Mouse (Mus musculus): ENCODE measurements around the gene Galnt2.

The Galnt2 gene

DNA sequence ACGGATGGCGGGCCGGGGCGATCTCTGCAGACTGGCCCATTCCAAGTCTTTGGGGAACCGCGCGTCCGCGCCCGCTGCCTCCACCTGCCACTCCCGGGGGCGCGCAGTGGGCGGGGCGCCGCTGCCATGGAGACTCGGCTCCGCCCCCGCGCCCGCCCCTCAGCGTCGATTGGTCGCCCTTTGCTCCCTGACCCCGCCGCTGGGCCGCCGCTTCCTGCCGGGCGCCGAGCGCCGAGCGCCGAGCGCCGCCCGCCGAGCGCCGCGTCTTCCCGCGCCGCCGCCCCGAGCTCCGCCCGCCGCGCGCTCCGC lies at the start of gene Galnt2:
Galnt2 (plus strand) TSS at position 216 of the 309 bp plus-strand sequence.
- DNase-seq (ENCODE audit: low read depth) = peak; percentile 91

DNA sequence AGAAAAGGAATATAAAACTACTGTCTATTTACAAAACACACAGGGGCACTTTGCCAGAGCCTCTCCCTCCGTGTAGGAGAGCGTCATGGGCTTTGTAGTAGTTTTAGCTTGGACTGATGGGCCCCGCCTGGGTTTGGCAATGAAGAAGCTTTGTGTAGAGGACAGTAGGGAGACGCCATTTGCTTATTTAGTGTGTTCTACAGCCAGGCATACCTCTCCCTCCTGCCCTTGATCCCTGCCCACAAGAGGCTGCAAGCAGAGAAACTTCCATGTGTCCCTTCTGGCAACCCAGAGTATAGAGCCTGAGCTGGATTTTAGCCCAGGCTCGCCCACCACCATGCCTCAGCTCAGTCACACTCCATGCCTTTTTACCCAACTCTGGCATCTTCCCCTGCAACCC lies 49.4 kb upstream of the Galnt2 start:
- no peak for DNase-seq (ENCODE audit: low read depth)

DNA sequence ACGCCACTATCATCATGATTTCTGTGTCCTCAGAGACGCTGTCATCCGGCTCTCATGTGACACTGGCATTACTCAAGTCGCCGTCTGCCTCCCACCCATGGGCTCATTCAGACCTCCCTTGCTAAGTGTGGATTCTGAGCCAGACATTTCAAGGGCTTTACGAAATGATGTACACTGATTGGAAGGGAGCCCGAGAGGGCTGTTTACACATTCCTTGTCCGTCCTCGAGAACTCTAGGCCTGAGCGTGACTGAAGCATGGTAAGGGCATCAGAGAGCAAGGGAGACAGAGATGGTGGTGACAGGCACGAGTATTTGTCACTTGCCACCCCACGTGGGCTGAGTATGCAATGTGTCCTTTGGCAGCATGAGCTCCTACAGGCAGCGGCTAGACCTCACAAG lies 49.0 kb upstream of the Galnt2 start:
- peak; percentile 87 for DNase-seq (ENCODE audit: low read depth)

GRCm38 (mm10) chr8:124184078-124184477 lies 47.1 kb upstream of the Galnt2 start:
- DNase-seq (ENCODE audit: low read depth) = peak; percentile 64

DNA sequence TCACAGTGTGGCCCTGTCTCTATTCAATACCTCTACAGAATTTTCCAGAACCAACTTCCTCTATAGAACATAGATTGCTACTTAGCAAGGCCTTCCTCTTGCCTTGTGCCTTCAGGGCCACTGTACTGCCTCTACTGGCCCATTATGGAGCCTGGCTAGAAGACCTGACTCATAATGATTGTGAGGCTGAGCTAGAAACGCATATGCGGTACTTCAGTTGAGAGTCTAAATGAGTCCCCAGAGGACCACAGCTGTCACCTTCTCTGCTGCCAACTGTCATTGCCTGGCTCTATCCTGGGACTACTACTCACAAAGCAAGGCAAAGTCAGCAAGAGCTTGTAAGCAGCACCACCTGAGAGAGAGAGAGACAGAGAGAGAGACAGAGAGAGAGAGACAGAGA lies 46.7 kb upstream of the Galnt2 start:
- DNase-seq (ENCODE audit: low read depth) = peak; percentile 34

- no peak for DNase-seq (ENCODE audit: low read depth)
Measured at GRCm38 (mm10) chr8:124185081-124185480, 46.1 kb upstream of the Galnt2 start.

DNA sequence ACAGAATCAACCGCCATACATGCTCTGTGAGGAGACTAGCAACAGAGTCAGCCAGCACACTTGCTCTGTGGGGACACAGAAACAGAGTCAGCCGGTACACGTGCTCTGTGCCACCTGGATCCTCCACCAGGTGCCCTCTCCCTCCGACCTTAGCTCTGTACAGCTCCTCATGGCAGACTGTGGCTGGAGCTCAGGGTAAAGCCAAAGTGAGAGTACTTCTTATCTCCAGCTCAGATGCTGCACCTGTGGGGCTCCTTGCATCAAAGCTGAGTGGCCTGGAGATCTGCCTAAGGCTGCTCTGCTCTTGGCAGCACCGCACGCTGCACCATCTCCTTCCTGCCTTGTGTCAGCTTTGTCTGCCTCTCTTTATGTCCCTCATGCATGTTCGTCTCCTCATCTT lies 40.8 kb upstream of the Galnt2 start:
- DNase-seq (ENCODE audit: low read depth) = no peak

- DNase-seq (ENCODE audit: low read depth) = peak; percentile 32
Measured at GRCm38 (mm10) chr8:124192242-124192641, 38.9 kb upstream of the Galnt2 start.

DNA sequence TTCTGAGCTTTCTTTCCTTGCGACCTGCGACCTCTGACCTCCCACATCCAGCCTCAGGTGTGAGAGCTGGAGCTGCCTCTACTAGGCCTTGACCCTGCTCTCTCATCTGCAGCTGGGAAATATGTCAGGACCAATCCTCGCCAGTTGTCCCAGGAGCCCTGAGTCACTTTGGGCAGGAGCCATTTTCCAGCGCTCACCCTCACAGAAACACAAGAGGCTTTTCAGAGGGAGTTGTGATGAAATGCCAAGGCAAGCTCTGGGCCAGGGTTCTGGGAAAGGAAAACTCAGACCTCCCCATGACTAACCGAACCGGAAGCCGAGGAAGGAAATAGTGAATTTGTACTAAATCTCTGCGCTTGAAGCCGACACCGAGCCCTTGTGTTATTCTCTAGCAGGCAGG lies 38.2 kb upstream of the Galnt2 start:
- peak; percentile 96 for DNase-seq (ENCODE audit: low read depth)

DNA sequence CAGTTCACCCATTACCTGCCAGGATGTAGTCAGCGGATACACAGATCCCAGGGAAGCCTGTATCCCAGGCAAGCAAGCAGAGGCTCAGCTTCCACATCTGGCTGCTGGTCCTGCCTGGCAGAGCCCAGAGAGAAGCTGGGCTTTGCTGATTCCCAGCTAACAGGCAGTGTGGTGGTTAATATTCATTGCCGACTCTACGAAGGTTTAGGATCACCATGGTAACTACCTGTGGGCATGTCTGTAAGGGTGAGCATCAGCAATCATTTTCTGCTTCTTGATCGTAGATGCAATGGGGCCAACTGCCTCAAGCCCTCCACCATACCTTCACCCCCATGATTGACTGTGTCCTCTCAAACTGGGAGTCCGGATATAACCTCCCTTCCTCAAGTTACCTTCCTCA lies 37.2 kb upstream of the Galnt2 start:
- DNase-seq (ENCODE audit: low read depth) = no peak

DNA sequence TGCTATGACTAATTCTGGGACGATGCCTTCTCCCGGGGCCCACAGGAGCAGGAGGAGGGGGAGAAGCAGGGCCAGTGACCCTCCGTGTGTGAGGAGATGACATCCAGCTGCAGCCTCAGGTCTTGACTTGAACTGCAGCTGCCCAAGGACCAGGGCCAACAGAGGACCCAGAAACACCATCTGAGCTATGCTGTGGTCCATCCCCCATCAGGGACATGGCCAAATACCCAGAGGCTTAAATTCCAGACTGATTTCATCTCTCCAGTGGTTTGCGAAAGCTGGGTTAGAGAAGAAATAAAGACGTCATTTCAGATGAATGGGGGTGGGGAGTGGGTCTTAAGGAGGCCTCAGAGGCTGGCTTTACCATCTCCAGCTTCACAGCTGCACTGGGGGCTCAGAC lies 35.0 kb upstream of the Galnt2 start:
- peak; percentile 93 for DNase-seq (ENCODE audit: low read depth)

DNA sequence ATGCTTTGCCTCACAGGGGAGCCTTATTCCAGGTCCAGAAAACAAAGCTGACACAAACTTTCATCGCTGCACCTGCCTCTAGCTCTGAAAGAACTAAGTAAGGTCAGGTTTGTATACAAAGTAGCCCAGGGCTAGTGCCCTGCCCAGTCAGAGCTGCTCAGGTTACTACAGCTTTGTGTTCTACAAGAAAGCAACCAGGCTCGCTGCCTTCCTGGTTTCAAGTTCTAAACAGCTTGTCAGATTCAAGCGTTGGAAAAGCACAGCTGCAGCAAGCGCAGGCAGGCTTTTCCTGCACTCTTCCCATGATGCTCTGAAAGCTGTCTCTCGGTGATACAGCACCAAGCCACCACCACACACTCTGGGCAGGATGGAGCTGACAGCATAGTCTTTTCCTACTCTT lies 34.4 kb upstream of the Galnt2 start:
- DNase-seq (ENCODE audit: low read depth) = peak; percentile 48

- DNase-seq (ENCODE audit: low read depth) = no peak
Measured at GRCm38 (mm10) chr8:124198230-124198629, 33.0 kb upstream of the Galnt2 start.

DNA sequence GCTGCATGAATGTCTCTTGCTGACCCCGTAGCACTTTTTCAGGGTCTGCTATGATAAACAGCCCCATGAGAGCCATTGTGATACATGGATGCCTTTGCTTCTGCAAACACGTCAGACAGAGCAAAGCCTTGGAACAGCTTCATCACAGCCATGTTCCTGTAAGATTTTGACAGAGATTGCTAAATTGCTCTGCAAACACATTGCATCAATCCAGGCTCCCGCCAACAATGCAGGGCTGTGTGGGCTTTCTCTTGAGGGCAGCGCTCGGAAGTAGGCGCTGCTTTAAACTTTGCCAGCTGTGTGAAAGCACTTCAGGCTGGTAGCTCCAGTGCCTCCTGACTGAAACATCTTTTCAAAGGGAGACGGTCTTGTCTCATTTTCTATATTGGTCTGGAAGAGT lies 30.8 kb upstream of the Galnt2 start:
- peak; percentile 84 for DNase-seq (ENCODE audit: low read depth)

GRCm38 (mm10) chr8:124201706-124202105 lies 29.5 kb upstream of the Galnt2 start:
- DNase-seq (ENCODE audit: low read depth) = no peak

GRCm38 (mm10) chr8:124202895-124203294 lies 28.3 kb upstream of the Galnt2 start:
- no peak for DNase-seq (ENCODE audit: low read depth)

DNA sequence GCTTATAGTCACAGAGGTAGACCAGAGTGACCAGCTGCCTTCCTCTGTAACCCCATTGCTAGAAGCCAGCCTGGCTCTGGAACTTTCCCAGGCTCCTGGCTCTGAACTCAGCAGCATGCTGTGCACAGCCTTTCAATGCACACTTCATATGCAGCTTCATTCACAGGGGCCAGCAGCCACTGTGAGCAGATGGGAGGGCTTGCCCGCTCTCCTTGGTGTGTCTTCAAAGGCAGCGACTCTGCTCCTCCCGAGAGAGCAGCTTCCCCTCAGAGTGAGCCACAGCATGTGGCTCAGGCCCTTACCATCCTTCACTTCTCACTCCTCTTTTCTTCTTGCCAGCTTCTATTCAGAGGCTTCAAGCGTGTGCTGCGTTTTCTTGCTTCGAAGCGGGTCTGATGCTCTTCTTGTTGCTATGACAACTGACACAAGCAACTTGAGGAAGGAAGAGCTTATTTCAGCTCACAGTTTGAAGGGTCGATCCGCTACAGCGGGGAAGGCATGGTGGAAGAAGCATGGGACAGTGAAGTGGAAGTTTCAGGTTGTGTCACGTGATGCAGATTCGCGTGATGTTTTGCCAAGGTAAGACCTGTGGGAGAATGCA lies 27.1 kb upstream of the Galnt2 start:
- no peak for DNase-seq (ENCODE audit: low read depth)

- no peak for DNase-seq (ENCODE audit: low read depth)
Measured at GRCm38 (mm10) chr8:124212148-124212547, 19.0 kb upstream of the Galnt2 start.

DNA sequence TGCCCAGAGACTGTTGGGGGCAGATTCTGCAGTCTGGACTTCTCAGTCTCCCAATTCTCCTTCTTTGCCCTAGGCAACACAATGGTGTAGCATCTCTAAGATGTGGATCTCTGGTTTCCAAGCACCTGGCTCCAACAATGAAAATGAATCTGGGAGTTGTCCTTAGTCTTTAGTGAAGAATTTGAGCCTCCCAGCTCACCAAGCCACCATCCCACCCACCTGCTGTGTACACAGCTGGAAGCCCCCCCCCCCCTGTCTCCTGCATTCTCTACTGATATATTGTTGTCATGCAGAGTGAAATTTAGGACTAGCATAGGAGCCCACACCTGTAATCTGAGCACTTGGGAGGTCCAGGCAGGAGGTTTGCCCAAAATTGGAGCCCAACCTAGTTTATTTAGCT lies 14.2 kb upstream of the Galnt2 start:
- DNase-seq (ENCODE audit: low read depth) = no peak

- no peak for DNase-seq (ENCODE audit: low read depth)
Measured at GRCm38 (mm10) chr8:124229883-124230282, 1.3 kb upstream of the Galnt2 start.

- DNase-seq (ENCODE audit: low read depth) = no peak
Measured at GRCm38 (mm10) chr8:124230496-124231175, 555 bp upstream of the Galnt2 start.

DNA sequence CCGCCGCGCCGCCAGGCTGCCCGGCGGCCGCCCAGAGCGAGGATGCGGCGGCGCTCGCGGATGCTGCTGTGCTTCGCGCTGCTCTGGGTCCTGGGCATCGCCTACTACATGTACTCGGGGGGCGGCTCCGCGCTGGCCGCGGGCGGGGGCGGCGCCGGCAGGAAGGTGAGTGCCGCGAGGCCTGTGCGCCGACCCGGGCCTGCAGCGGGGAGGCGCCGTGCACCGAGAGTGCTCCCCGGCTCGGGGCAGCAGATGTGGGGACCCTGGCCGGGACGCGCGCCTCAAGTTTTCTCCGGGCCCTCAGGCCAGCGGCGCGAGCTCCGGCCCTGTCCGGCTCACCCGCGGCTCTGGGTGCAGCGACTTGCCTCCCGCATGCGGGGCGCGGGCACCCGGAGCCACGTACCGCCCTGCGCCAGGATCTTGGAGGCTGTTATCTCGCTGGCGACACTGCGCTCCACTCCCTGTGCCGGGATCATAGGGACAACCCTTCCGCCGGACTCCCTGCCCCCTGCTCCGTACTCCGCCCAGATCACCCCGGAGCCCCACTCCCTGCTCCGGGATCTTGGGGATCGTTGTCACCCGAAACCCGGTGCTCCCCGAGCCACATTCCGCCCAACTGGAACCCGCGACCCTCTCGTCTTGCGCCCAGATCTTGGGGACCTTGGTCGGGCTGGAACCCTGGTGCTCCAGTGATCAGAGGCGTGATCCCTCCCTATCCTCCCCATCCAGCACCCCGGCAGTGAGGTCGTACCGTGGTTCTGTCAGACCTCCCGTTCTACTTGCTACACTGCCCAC lies 491 bp downstream of the Galnt2 start:
- no peak for DNase-seq (ENCODE audit: low read depth)

DNA sequence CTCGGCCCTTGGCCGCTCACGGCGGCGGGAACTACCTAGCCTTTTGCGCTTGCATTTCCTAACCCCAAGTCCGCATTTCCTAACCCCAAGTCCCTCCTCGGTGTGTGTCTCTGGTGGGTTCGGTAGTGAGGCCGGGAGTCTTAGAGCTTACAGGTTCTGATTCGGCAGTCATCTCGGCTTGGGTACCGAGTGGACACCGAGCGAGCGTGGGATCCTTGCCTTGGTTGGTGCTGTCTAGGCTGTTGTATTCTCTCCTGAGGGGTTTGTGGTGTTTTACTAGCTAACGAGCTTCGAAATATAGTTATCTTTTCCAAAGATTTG lies 1.0 kb downstream of the Galnt2 start:
- DNase-seq (ENCODE audit: low read depth) = peak; percentile 41

DNA sequence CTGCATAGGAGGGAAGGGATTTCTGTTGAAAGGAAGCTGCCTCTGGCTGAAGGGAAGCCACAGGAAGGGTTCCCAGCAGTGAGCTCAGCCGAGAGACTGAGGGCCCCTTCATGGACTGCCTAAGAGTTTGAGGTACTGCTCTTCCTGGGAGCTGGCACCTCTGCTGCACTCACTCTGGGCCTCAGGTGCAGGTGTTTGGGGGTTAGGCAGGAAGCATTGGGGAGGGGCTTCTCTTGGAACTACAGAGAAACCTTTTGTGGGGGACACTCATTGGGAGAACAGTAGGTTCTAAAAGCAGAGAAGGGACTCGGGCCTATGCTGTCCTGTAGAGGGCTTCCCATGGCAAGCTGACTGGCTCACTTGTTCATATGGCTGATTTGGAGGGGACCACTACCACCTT lies 3.3 kb downstream of the Galnt2 start:
- DNase-seq (ENCODE audit: low read depth) = no peak

All from NIH3T3 (cell line).